Mouse (Mus musculus) testis, adult 10 weeks (tissue): ENCODE measurements around the gene Clip3. TPM values are rescaled to one million over a fixed set of nuclear protein-coding genes. Genes with fewer than 3 reads are reported as not detected.

ENCODE experiments used
- polyA plus RNA-seq: library from polyadenylated mRNA; stranded (reverse); fragments of 350-450 nt; fragmentation: Illumina TruSeq; extraction: RNeasy Lipid Tissue Mini Kit (QIAGEN cat#74804); gene quantifications from one replicate; pipeline ENCODE4 v1.2.3, GENCODE M21; 2014; ENCODE audit warnings: low read depth, low replicate concordance

The Clip3 gene
- polyA plus RNA-seq, result 9.1 TPM

DNA sequence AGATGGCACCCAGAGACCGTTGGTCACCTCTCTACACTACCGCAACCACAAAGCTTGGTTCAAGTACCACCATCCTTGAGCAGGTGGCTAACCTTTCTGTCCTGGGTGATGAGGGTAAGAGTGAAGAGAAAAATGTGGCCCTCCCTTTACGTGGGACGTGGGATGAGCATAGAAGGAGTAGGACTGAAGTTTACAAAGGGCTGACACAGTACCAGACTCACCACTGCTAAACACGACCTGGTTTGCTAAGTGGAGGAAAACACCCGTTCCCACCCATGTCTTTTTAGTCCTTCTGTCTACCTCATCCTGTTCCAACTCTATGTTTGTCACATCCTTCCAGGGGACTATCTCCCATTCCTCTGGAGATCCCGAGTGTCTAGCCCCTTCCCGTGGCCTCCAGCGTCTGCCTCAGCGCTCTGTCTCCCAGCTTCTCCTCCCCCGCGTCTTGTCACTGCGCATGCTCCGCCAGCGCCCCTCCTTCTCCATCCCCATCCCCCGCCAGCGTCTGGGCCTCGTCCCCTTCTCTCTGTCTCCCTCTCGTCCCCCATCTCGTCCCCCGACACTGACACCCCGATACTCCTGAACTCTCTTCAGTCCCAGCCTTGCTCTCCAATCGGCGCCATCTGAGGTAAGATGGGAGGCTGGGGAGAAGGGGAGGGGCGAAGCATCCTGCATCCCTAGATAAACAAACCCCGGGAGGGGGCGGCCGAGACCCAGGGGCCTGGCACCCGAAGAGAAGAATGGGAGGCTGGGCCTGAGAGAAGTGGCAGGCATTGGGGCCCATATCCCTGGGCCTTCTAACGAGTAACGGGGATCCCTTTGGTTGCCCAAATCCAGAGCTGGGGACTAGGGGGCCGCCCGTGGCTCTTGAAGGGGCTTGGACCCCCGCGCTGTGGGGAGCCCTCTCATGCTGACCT, at the start of gene Clip3:
Clip3 (plus strand) TSS at position 514 of the 917 bp plus-strand sequence.

DNA sequence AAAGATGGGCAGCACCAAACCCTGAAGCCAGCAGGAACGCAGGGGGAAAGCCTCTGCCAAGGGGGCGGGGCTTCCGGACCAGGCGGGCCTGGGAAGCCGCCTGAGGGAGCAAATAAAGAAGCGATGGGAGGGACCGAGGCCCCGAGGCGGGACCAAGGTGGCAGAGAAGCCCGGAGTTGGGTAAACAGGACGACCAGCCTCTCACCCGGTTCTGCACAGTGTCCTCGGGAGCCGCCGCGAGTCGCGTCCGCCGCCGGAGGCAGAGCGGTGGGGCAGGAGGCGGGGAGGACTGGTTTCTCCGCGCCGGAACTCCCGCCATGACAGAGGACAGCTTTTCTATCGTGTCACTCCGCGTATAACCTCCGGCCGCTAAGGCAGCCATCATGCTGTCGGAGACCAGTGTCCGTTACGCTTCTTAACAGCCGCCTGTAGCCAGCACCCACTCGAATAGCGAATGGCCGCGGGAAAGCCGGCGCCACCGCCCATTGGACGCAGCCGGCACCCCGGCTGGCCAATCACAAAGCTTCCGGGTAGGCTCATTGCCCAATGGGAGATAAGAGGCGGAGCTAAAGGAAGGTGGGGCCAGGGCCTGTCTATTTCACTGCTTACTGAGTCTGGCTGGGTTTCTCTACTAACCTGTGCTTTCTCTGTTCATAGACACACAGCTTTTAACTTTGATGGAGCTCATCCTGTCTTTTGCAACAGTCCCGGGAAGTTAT, 11.4 kb upstream of the Clip3 start, which contains the start of the genes Thap8 and Wdr62:
Thap8 (plus strand) TSS at position 144 of the 719 bp plus-strand sequence.
Wdr62 (minus strand) TSS at position 469 of the 719 bp plus-strand sequence.

DNA sequence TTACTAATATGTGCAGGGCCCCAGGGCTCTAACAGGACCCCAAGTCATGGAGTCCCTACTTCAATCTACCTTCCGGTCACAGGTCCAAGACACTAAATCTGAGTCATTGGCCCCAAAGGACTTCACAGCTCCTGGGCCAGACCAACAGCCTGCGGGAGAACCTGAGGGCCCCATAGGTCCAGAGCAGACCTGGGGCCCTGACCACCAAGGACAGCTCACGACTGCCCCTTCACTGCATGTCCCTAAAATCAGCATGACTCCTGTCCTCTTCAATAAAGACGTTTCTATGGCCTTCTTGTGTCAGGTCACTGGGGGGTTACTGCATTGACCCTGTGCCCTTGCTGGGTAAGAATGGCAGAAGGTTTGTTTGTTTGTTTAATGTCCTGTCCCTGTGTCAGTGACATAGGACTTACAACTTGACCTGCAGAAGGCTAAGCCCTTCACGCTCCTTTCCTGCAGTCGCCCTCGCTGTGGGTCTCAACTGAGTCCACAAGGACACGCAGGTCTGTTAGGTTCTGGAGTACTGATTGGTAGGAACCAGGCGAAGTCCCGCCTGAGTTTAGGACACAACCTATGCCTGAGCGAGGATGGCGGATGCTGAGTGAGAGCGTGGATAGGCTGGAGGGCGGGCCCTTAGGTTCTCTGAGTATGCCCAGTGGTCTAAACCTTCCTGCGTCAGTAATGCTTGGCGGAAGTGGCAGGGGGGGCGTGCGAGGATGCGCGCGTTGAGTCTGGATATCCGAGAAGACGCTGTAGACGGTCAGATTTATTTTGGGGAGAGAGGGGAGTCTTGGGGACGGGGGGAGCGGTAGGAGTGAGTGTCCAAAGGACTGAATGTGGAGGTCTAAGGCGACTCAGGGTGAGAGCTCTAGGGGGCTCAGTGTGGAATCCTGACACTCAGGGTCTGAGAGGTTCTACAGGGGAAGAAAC, 16.8 kb downstream of the Clip3 start, which contains the start of gene Alkbh6:
Alkbh6 (plus strand) TSS at position 642 of the 930 bp plus-strand sequence.

DNA sequence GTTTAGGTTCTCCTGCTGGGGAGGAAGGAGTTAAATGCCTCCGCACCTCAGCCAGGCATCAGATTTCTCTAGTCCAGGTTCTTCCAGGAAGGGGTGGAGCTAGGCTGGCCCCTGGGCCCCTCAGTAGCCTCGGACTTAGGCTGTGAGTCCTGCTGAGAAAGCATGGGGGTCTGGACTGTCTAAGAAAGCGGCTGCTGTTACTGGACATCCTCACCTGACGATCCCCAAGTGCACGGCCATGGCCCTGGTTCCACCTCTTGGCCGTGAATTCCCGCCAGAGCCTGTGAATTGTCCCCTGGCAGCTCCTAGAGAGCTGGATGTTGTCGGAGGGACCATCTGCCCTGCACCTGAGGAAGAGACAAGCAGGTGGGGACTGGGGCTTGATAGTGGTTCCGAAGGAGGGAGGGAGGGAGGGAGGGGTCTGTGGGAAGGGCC, 23.2 kb downstream of the Clip3 start, which contains the start of gene Syne4:
Syne4 (plus strand) TSS at position 87 of the 435 bp plus-strand sequence.

DNA sequence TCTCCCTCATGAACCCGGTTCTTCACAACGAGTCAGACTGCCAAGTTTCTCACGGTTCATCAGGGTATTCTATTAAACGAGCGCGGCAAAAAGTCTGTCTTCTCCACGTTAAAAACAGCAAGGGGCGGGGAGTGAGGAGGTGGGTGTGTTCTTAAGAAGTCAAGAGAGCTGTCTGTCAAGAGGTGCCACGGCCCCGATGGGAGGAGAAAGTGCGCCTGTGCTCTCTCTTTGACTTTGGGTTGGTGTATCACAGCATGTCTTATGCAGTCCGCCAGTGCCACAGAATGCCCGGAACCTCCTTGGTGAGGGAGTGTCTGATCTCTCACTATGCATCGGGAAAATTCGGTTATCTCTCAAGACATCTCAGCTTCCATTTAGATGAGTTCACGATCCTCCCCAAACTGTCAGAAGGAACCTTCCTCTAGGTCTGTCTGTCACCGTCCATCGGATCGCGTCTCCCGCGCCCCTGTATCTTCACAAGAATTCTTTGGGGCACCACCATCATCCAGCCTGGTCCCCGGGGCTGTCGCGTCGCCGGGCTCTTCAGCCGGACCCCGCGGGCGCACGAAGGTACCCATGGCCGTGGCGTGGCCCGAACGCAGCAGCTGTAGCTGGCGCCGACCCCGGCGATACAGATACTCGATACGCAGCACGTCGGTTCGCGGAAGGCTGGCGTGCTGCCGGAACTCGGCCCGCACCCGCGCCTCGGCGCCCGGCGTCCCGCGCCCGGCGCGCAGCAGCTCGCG, 30.2 kb downstream of the Clip3 start, which contains the start of gene E130208F15Rik:
E130208F15Rik (plus strand) TSS at position 202 of the 746 bp plus-strand sequence.

DNA sequence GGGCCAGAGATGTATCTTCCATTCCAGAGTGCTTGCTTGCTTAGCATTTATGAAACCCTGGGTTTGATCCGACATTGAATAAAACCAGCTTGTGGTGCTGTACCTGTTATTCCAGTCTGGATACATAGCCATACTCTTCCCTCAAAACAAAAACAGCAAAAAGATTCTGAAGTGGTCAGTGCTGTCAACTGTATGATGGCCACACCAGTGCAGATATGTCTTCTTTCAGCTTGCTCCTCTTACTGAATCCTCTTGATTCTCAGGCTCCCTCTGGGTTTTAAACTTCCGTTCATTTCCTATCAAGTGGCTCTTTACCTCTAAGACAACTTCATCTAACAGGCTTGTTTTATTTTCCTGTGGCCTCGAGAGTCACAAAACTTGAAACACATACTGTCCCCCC, 32.3 kb downstream of the Clip3 start, which contains the start of gene Sdhaf1:
Sdhaf1 (minus strand) TSS at position 101 of the 400 bp plus-strand sequence.

Other genes with a start within 250 kb of the Clip3 start
- gene Zfp14, start 240.3 kb upstream of the Clip3 start, polyA plus RNA-seq, result 2.4 TPM
- gene Zfp82, start 218.8 kb upstream of the Clip3 start, polyA plus RNA-seq, result 2.5 TPM
- gene Gm26920, start 201.3 kb upstream of the Clip3 start, polyA plus RNA-seq, result 0.41 TPM
- gene Zfp566, start 201.2 kb upstream of the Clip3 start, polyA plus RNA-seq, result 1.9 TPM
- 31.7 TPM for gene Zfp260, start 197.0 kb upstream of the Clip3 start, polyA plus RNA-seq
- gene Zfp382, start 169.8 kb upstream of the Clip3 start, polyA plus RNA-seq, result 11.5 TPM
- gene Zfp146, start 122.0 kb upstream of the Clip3 start, polyA plus RNA-seq, result 13.3 TPM
- gene Cox7a1, start 107.6 kb upstream of the Clip3 start, polyA plus RNA-seq, result 0.74 TPM
- 117 TPM for gene Capns1, start 92.9 kb upstream of the Clip3 start, polyA plus RNA-seq
- gene Polr2i, start 59.8 kb upstream of the Clip3 start, polyA plus RNA-seq, result 3.9 TPM
- 8.5 TPM for gene Tbcb, start 59.5 kb upstream of the Clip3 start, polyA plus RNA-seq
- gene Ovol3, start 56.0 kb upstream of the Clip3 start, polyA plus RNA-seq, result not detected
- 0.63 TPM for gene Thap8, start 11.6 kb upstream of the Clip3 start, polyA plus RNA-seq
- 22.5 TPM for gene Wdr62, start 11.3 kb upstream of the Clip3 start, polyA plus RNA-seq
- gene Alkbh6, start 17.0 kb downstream of the Clip3 start, polyA plus RNA-seq, result 1.8 TPM
- 0.78 TPM for gene Syne4, start 23.1 kb downstream of the Clip3 start, polyA plus RNA-seq
- gene E130208F15Rik, start 30.0 kb downstream of the Clip3 start, polyA plus RNA-seq, result 0.57 TPM
- gene Sdhaf1, start 32.2 kb downstream of the Clip3 start, polyA plus RNA-seq, result 2.2 TPM
- not detected for gene Lrfn3, start 71.0 kb downstream of the Clip3 start, polyA plus RNA-seq
- gene Tyrobp, start 122.0 kb downstream of the Clip3 start, polyA plus RNA-seq, result not detected
- gene Hcst, start 128.1 kb downstream of the Clip3 start, polyA plus RNA-seq, result not detected
- gene Nfkbid, start 130.0 kb downstream of the Clip3 start, polyA plus RNA-seq, result 0.10 TPM
- 1.3 TPM for gene Aplp1, start 153.8 kb downstream of the Clip3 start, polyA plus RNA-seq
- gene Kirrel2, start 166.0 kb downstream of the Clip3 start, polyA plus RNA-seq, result not detected
- 0.07 TPM for gene Nphs1, start 166.6 kb downstream of the Clip3 start, polyA plus RNA-seq
- gene Prodh2, start 201.9 kb downstream of the Clip3 start, polyA plus RNA-seq, result not detected
- 4.2 TPM for gene Arhgap33, start 243.3 kb downstream of the Clip3 start, polyA plus RNA-seq